Mouse (Mus musculus) heart, embryonic 15.5 days (tissue): ENCODE measurements around the gene Fam178b. TPM values are rescaled to one million over a fixed set of nuclear protein-coding genes. Genes with fewer than 3 reads are reported as not detected.

Source experiments
- ATAC-seq: fragments of 200-750 bp; cut with Nextera tagmentation; replicated peaks from 2 replicates; pipeline ENCODE4 v1.8.0; 2017; ENCODE audit warnings: low read depth, moderate TSS enrichment; ENCODE audit not compliant: insufficient number of reproducible peaks, insufficient read depth, low FRiP score
- H3K27ac ChIP-seq: fragments of 300-500 bp; sonication (generic); 2 replicates; pipeline ENCODE4 v1.5.1; 2015; ENCODE audit warnings: mild to moderate bottlenecking, inconsistent platforms
- H3K27me3 ChIP-seq: fragments of 300-500 bp; sonication (generic); 2 replicates; pipeline ENCODE4 v1.6.1; 2015; ENCODE audit warnings: inconsistent platforms
- H3K36me3 ChIP-seq: fragments of 300-500 bp; sonication (generic); 2 replicates; pipeline ENCODE4 v1.6.1; 2015; ENCODE audit warnings: mild to moderate bottlenecking, inconsistent platforms
- H3K4me1 ChIP-seq: fragments of 300-500 bp; sonication (generic); replicated peaks from 2 replicates; pipeline ENCODE4 v1.6.1; 2015; ENCODE audit warnings: inconsistent platforms
- H3K4me2 ChIP-seq: fragments of 300-500 bp; sonication (generic); 2 replicates; pipeline ENCODE4 v1.6.1; 2015; ENCODE audit warnings: inconsistent platforms, mild to moderate bottlenecking, moderate library complexity
- H3K4me3 ChIP-seq: fragments of 300-500 bp; sonication (generic); 2 replicates; pipeline ENCODE4 v1.5.1; 2015; ENCODE audit warnings: mild to moderate bottlenecking, inconsistent platforms
- H3K9ac ChIP-seq: fragments of 300-500 bp; sonication (generic); 2 replicates; pipeline ENCODE4 v1.6.1; 2015; ENCODE audit warnings: mild to moderate bottlenecking, inconsistent platforms
- H3K9me3 ChIP-seq: fragments of 300-500 bp; sonication (generic); replicated peaks from 2 replicates; pipeline ENCODE4 v1.6.1; 2016; ENCODE audit warnings: inconsistent platforms
- WGBS: fragments of 180-500 bp; shearing (Covaris S2); methylation state at CpG from one replicate; pipeline ENCODE4 v1.1.7; 2015; ENCODE audit warnings: mixed read lengths; 5-methylcytosine and 5-hydroxymethylcytosine counted together
- polyA plus RNA-seq: library from polyadenylated mRNA; unstranded; fragments of >200 nt; fragmentation: Nextera tagmentation; extraction: Ambion mirVana; gene quantifications from 2 replicates; pipeline ENCODE4 v1.2.1, GENCODE M21; 2015

Gene Fam178b
- polyA plus RNA-seq, 1 experiment from 2014 or later, result 0.68 TPM

DNA sequence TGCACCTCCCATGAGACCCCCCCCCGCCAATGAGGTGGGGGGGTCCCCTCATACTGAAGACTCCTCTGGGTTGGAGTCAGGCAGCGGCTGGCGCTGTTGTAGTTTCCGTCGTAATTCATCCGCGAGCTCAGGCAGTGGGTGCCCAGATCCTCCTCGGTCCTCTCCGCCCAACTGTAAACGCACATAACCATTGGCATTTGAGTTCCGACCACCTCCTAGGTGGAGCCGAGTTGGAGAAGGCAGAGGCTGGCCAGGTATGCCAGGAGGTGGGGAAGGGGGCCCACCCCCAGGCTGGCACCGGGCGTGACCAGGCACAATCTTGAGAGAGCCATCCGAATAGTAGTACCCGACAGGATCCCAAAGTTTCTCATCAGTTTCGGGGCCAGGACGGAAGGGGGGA is 133.5 kb downstream of the Fam178b start:
- Histone ChIP-seq H3K36me3 (peaks cover 58% of the 10 kb centered on the region), H3K27me3 (no peaks in the 10 kb centered on the region), H3K9ac (no peak overlapping the region; the same call in 1 of the 2 replicates), H3K4me3 (no peak overlapping the region), H3K27ac (no peak overlapping the region), H3K4me2 (no peak overlapping the region), H3K4me1 (peaks cover 46% of the 10 kb centered on the region), H3K9me3 (no peaks in the 10 kb centered on the region)
- WGBS, result 82% methylated on average over 18 of the region's 18 CpGs
- no peak for ATAC-seq

DNA sequence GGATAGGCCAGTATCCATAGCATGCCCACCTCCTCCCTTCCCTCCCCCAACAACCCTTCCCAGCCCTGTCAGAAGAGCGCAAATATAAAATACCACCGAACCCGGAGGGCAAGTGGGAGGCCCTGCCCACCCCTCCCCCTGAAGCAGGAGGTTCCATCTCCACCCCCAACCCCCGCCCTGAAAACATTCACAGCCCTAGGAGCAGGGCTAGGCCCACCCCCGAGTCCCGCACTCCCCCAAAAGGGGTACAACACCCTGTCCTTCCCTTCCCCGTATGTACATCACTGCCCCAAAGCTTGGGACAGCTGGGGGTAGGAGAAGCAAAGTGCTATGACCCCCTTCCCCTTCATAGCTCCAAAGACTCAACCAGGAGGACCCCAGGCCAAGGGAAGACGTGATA is 134.2 kb downstream of the Fam178b start:
- H3K4me3 ChIP-seq, result no peak overlapping the region
- no peaks in the 10 kb centered on the region for H3K27me3 ChIP-seq
- H3K4me2 ChIP-seq, result no peak overlapping the region
- H3K27ac ChIP-seq, result no peak overlapping the region
- ATAC-seq, result no peak
- WGBS, result 48% methylated on average over 8 of the region's 8 CpGs
- H3K4me1 ChIP-seq, result peaks cover 39% of the 10 kb centered on the region
- H3K36me3 ChIP-seq, result peaks cover 51% of the 10 kb centered on the region
- no peak overlapping the region for H3K9ac ChIP-seq
- H3K9me3 ChIP-seq, result no peaks in the 10 kb centered on the region

DNA sequence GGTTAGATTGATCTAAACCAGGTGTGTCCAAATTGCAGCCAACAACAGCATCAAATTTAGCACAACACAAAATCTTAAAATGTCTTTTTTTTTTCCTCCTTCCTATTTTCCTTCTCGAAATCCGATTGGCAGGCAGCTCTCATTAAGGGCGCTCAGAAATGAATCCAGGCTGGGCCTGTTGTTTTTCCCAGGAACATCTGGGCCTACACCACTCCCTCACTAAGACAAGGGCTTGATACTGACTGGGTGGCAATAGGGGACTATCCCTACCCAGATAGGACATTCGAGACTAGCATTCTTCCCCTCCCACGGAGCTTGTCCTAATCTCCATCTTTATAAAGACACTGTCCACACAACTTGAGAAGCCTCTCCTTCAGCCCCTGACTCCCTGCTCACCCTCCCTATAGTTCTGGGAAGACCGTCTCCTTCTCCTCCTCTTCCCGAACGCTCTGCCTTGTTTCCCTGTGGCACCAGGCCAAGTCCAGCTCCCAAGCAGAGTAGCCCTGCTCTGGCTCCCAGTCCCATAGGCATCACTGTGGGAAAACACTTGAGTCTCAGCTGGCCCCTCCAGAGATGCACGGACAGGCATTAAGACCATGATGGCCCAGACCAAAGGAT is 134.9 kb downstream of the Fam178b start:
- no peaks in the 10 kb centered on the region for H3K9me3 ChIP-seq
- ATAC-seq, result no peak
- 27% methylated on average over 9 of the region's 9 CpGs for WGBS
- H3K4me3 ChIP-seq, result no peak overlapping the region
- no peak overlapping the region for H3K9ac ChIP-seq
- peaks cover 39% of the 10 kb centered on the region for H3K4me1 ChIP-seq
- no peaks in the 10 kb centered on the region for H3K27me3 ChIP-seq
- H3K27ac ChIP-seq, result peak overlapping the region; percentile 73
- no peak overlapping the region for H3K4me2 ChIP-seq
- H3K36me3 ChIP-seq, result peaks cover 44% of the 10 kb centered on the region

GRCm38 (mm10) chr1:36546888-36547471 is 136.0 kb downstream of the Fam178b start, which contains the start of gene Ankrd39:
Ankrd39 (minus strand) TSS chr1:36547445.
- Histone ChIP-seq H3K4me1 (peaks cover 42% of the 10 kb centered on the region), H3K36me3 (peaks cover 37% of the 10 kb centered on the region), H3K4me2 (peak within 1 kb of the TSS; percentile 74), H3K9ac (peak within 1 kb of the TSS; percentile 69), H3K27ac (peak within 1 kb of the TSS; percentile 73), H3K4me3 (peak within 1 kb of the TSS; percentile 69), H3K27me3 (no peaks in the 10 kb centered on the region), H3K9me3 (no peaks in the 10 kb centered on the region)
- under 1% methylated on average over 43 of the region's 43 CpGs for WGBS
- peak; percentile 98 for ATAC-seq

DNA sequence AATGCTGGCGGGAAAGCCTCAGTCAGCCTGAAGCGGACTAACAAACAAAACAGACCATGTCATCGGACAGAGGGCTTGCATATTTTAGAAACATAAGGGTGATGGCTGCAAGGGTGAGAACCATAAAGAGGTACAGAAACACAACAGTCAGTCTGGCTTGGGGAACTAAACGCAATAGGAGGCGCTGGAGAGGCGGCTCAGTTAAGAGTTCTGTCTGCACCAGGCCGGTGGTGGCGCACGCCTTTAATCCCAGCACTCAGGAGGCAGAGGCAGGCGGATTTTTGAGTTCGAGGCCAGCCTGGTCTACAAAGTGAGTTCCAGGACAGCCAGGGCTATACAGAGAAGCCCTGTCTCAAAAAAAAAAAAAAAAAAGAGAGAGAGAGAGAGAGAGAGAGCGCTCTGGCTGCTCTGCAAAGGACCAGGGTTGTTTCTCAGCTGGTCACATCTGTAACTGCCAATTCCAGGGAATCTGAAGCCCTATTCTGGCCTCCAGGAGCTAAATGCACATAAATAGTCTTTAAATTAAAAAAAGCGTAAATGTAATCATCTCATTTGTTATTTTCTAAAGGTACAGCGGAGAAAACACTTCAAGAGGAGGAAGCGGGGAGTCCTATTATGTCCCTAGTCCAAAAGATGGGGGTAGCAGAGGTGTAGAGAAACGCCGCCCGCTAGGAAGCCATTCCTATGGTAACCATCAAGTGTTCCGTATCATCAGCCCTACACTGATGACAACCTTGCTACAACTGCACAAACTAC is 137.0 kb downstream of the Fam178b start:
- peak overlapping the region; percentile 69 for H3K4me3 ChIP-seq
- WGBS, result 68% methylated on average over 19 of the region's 19 CpGs
- H3K9me3 ChIP-seq, result no peaks in the 10 kb centered on the region
- peaks cover 36% of the 10 kb centered on the region for H3K36me3 ChIP-seq
- ATAC-seq, result no peak
- H3K4me1 ChIP-seq, result peaks cover 42% of the 10 kb centered on the region
- H3K4me2 ChIP-seq, result peak overlapping the region; percentile 74
- no peaks in the 10 kb centered on the region for H3K27me3 ChIP-seq
- peak overlapping the region; percentile 73; the same call in 1 of the 2 replicates for H3K27ac ChIP-seq
- H3K9ac ChIP-seq, result peak overlapping the region; percentile 69

DNA sequence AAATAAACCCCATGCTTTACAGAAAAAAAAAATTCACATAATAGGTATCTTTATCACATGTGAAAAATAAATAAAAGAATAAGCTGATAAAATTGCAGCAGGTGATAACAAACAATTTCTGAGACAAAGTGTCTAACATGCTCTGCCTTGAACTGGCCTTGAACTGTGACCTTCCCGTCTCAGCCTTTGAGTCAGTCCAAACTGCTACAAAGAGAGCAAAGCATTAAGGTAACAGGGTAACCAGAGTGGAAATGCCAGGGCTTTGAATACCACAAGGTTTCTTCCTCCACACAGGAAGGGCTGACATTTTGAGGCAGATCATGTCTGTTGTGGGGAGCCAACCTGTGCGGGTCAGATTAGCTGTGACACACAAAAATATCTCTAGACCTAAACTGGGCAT is 137.6 kb downstream of the Fam178b start:
- no peak for ATAC-seq

GRCm38 (mm10) chr1:36542925-36543324 is 140.1 kb downstream of the Fam178b start:
- H3K4me3 ChIP-seq, result no peak overlapping the region
- no peaks in the 10 kb centered on the region for H3K9me3 ChIP-seq
- no peak overlapping the region for H3K9ac ChIP-seq
- no peak overlapping the region for H3K4me2 ChIP-seq
- H3K4me1 ChIP-seq, result peaks cover 35% of the 10 kb centered on the region
- ATAC-seq, result no peak
- peaks cover 23% of the 10 kb centered on the region for H3K36me3 ChIP-seq
- H3K27me3 ChIP-seq, result no peaks in the 10 kb centered on the region
- 91% methylated on average over 9 of the region's 9 CpGs for WGBS
- no peak overlapping the region for H3K27ac ChIP-seq

More for the DNA sequence above, 137.6 kb downstream of the Fam178b start:
- H3K4me2 ChIP-seq, result peak overlapping the region; percentile 74; the same call in 1 of the 2 replicates
- peaks cover 45% of the 10 kb centered on the region for H3K4me1 ChIP-seq
- no peaks in the 10 kb centered on the region for H3K9me3 ChIP-seq
- WGBS, result 64% methylated on average over 2 of the region's 2 CpGs
- no peak overlapping the region for H3K9ac ChIP-seq
- H3K36me3 ChIP-seq, result peaks cover 35% of the 10 kb centered on the region
- 0 out of 2 replicates have a peak overlapping the region, but pooled peaks have one; percentile 69 for H3K4me3 ChIP-seq
- H3K27me3 ChIP-seq, result no peaks in the 10 kb centered on the region
- H3K27ac ChIP-seq, result 0 out of 2 replicates have a peak overlapping the region, but pooled peaks have one; percentile 27

DNA sequence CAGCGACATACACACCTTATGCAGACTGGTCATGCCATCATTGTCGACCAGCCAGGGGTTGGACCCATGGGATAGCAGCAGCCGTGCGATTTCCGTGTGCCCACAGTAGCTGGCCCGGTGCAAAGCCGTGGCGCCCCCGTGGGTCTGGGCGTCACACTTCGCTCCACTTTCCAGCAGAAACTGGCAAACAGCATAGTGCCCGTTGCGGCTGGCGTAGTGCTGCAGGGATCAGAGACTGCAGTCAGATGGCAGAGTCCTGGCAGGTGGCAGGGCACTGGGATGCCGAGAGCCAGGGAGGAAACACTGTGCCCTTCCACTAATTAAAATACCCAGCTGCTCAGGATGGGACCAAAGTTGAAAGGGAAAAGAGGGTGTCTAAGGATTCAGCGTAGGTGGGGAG is 141.1 kb downstream of the Fam178b start:
- H3K4me3 ChIP-seq, result no peak overlapping the region
- H3K4me1 ChIP-seq, result peaks cover 36% of the 10 kb centered on the region
- peaks cover 27% of the 10 kb centered on the region for H3K36me3 ChIP-seq
- 89% methylated on average over 16 of the region's 16 CpGs for WGBS
- no peaks in the 10 kb centered on the region for H3K9me3 ChIP-seq
- ATAC-seq, result no peak
- no peak overlapping the region for H3K9ac ChIP-seq
- no peak overlapping the region for H3K4me2 ChIP-seq
- H3K27ac ChIP-seq, result no peak overlapping the region
- no peaks in the 10 kb centered on the region for H3K27me3 ChIP-seq

DNA sequence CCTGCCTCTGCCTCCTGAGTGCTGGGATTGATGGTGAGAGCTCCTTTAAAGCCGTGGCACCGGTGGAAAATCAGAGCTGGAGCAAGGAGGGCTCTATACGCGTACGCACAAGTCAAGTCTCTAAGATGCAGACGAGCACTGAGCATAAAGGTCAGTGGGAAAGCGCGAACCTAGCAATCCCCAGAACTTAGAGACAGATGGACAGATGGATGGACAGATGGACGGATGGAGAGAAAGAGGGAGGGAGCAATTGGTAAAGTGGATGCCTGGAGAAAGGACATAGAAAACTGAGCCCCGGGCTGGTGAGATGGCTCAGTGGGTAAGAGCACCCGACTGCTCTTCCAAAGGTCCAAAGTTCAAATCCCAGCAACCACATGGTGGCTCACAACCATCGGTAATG is 142.2 kb downstream of the Fam178b start:
- H3K4me1 ChIP-seq, result peaks cover 37% of the 10 kb centered on the region
- WGBS, result 96% methylated on average over 12 of the region's 12 CpGs
- peaks cover 27% of the 10 kb centered on the region for H3K36me3 ChIP-seq
- no peaks in the 10 kb centered on the region for H3K9me3 ChIP-seq
- no peak overlapping the region for H3K4me3 ChIP-seq
- 0 out of 2 replicates have a peak overlapping the region, but pooled peaks have one; percentile 89 for H3K27ac ChIP-seq
- no peak for ATAC-seq
- H3K9ac ChIP-seq, result no peak overlapping the region
- no peak overlapping the region for H3K4me2 ChIP-seq
- no peaks in the 10 kb centered on the region for H3K27me3 ChIP-seq

GRCm38 (mm10) chr1:36540132-36540531 is 142.9 kb downstream of the Fam178b start:
- Histone ChIP-seq H3K4me2 (no peak overlapping the region), H3K36me3 (peaks cover 27% of the 10 kb centered on the region), H3K27me3 (no peaks in the 10 kb centered on the region), H3K9me3 (no peaks in the 10 kb centered on the region), H3K4me3 (no peak overlapping the region), H3K4me1 (peaks cover 39% of the 10 kb centered on the region), H3K27ac (peak overlapping the region; percentile 89), H3K9ac (no peak overlapping the region)
- ATAC-seq, result no peak
- whole genome bisulfite sequencing, result 93% methylated on average over 11 of the region's 11 CpGs

DNA sequence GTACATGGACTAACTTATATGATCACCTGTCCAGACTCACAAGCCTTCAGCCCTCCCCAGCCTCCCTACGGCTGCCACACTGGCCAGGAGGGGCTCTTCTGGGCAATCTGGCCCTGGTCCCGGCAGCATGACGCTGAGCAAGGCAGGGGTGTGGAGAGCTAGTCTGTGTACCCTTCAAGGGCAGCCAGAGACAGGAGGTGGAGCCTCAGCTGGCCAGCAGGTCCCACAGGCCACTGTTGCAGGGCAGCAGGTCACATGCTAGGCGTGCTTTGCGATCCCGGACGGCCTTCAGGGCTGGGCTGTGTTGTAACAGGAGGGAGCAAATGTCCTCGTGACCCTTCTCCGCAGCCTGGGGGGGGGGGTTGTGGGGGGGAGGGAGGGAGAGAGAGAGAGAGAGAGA is 143.8 kb downstream of the Fam178b start, which contains the start of gene Gm42417:
Gene Gm42417, minus strand, starts transcription at position 244 of the 400 bp plus-strand sequence.
- H3K36me3 ChIP-seq, result peaks cover 27% of the 10 kb centered on the region
- H3K9ac ChIP-seq, result no peak within 1 kb of the TSS
- H3K4me2 ChIP-seq, result no peak within 1 kb of the TSS
- H3K9me3 ChIP-seq, result no peaks in the 10 kb centered on the region
- H3K4me1 ChIP-seq, result peaks cover 48% of the 10 kb centered on the region
- no peaks in the 10 kb centered on the region for H3K27me3 ChIP-seq
- ATAC-seq, result peak; percentile 82
- peak within 1 kb of the TSS; percentile 89 for H3K27ac ChIP-seq
- H3K4me3 ChIP-seq, result no peak within 1 kb of the TSS
- WGBS, result 31% methylated on average over 9 of the region's 9 CpGs
